Mouse (Mus musculus) urinary bladder, postnatal 36 days (tissue): Measurements from ENCODE around the gene Tbc1d22a.
A peak's percentile ranks its signal among the peaks of the same experiment; 100 is the strongest.
"Not testable (repeated sequence)": the region's sequence is repeated elsewhere in the genome, so short reads cannot be mapped to it uniquely, and the experiment has no call there.

Experiments
- DNase-seq, 2 experiments: peaks; one replicate each; pipeline ENCODE4 v3.0.0; 2022; ENCODE audit warnings: low spot score in 2 of 2, mixed read lengths in 1 of 2

Tbc1d22a gene

DNA sequence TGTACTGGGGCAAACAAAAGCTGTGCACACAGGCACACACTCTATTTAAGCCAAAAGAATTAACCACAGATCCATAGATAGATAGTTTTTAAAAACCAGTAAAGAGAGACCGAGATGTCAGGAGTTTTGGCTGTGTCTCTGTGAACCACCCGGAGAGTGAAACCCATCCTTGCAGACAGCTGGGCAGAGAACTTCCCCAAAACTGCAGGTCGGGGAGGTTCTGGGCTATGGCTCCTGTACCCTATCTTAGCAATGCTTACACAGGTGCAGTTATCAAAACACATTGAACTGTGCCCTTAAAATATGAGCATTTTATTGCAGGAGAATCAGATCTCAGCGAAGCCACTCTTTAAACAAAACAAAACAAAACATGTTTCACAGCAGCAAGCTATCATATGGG lies 33.8 kb upstream of the Tbc1d22a start:
- DNase-seq: no peak

DNA sequence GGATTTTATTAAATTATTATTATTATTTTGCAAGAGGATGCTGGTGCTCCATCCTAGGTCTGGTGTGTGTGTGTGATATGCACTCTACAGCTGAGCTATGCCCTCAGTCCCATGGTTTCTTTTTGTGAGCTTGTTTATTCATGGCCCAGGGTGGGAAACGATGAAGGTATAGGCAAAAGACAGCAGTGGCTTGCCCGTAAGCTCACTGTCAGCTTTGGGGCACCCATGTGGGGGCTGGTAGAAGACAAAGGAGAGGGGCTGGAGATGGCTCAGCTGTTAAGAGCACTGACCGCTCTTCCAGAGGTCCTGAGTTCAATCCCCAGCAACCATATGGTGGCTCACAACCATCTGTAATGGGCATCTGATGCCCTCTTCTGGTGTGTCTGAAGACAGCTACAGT lies 32.9 kb upstream of the Tbc1d22a start:
- DNase-seq: not testable (repeated sequence)

DNA sequence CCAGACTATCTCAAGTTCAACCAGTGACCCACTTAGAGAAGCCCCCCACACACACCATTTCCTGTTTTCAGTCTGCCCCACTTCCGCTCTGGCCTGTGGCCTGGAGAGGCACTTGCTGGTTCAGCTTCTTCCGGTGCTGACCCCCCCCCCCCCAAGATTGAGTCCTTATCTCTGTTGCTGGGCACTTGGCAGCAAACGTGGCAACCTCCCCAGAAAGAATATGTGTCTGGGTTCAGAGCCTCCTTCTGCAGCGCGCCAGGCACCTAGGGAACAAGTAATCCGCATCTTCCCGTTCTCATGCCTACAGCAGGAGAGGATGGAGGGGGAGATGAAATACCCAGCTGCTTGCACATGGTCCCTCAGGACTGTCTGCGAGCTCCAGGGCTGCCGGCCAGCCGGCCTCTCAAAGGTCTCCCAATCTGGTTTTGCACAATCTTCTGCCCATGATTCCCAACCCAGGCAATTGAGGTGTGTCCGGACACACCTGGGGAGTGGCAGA lies 32.3 kb upstream of the Tbc1d22a start:
- DNase-seq: peak in 1 of 2 experiments; percentile 43

DNA sequence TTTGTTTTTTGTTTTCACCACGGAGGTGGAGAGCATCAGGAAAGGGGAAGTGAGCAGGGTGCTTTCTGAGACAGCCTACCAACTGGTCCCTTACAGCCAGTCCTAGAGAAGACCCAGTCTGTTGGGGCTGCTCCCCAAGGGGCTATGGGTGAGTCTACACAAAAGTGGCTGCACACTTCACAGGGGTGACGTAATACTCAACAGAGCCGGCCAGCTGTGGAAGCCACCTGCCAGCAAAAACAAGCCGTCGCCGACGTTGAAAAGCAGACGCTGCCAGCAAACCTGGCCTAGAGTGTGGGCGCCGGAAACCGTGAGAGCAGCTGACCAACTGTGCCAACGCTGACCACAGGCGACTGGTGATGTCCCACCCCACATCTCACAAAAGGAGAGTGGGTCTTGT lies 31.6 kb upstream of the Tbc1d22a start:
- DNase-seq: peak in 1 of 2 experiments; percentile 47

DNA sequence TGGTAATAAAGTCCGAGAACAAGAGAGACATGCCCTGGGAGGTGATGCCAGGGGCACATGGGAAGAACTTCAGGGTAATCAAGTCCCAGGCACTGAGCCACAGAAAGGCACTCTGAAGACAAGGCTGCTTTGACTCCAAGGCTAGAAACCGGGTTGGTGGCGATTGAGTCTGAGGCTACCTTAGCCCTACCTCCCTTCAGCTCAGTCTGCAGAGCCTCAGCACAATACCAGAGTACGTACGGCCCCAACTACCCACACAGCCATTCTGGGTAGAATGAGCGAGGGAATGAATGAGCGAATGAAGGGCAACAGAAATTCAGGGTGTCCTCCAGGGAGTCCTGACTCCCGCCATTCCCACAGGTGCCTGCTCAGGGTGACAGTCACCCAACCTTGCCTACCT lies 30.8 kb upstream of the Tbc1d22a start:
- DNase-seq: no peak

DNA sequence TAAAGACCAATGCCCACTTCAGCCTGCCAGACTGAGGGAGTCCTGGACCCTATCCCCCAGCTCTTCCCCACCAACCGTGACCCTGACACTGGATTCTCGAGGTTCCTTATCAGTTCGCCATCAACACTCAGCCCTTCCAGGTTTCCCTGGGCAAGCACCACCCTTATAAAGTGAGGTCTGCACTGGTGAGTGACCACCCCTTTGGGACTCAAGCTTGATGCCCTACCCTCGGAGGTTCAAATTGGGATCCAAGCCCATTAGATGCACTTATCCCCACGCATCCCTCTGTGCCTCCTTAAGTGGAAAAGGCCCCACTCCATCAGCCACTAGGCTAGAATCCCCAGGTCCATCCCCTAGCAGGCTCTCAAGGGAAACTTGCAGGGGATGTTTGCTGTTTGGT lies 30.2 kb upstream of the Tbc1d22a start:
- DNase-seq: no peak

DNA sequence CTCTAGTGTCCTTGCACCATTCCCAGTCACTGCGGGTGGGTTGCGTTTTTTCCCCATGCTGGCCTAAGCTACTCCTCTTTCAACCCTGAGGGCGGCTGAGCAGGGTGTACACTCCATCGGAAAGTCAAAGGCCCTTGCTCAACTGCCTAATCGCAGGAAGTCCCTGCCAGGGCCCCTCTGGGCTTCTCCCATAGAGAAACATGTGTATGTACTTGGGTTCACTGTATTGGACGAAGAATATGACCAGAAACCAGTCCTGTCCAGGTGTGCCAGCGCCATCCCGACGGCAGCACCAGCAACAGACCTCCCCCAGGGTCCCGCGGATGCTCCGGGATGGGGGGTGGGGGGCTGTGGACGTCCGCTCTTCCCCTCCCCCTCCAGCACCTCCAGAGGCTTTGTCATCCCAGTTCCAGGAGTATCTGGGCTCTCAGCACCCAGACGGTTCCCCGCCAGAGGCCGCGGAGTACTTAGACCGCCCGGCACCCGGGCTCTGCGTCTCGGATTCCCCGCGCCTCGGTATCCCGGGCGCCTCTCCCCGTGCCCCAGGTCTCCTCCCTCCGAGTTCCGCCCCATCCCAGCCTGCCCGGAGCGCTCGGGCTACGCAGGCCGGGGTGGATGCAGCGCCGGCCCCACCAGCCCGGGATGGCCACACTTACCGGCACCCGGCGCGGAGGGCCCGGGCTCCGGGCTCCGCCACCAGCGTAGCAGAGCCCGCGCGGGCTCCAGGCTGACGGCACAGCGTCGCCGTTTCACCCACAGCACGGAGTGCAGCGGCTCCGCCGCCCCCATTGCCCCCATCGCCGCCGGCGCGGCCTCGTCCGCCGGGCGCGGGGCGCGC lies 29.2 kb upstream of the Tbc1d22a start:
- peak in 1 of 2 experiments; percentile 32 for DNase-seq

DNA sequence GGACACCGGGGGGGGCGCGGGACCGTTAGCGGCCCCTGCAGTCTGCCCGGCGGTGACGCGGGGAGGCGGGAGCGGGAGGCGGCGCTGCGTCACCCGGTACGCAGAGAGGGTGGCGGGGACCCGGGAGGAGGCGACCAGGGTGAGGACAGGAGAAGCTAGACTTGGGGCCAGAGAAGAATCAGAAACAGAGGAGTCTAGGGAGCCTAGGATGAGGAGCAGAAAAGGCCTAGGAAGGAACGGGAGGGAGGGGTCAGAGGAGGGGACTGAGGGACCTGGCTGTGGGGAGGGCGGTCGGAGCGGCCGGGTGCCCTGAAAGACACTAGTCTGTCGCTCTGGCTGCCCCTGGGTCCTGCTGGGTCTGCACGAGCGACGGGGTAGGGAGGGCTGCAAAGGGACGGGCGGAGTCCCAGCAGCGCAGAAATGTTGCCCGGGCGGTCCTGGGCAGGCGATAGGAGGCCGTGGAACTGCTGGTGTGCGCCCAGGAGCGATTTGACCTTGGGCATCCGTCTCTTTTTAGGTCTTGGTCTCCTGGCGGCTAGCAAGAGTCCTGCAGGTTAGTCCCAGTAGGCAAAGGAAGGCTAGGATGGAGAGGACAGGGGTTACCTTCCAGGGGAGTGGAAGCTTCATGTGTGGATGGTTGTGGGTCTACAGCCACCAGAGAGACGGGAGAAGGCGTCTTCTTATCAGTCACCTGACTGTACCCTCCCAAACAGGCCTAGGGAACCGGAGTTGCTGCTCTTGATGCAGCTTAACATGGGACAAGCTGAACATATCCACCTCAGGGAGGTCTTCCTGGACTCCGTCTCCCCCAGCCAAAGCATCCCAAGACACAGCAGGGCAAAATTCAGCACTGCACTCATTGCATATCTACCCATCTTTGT lies 28.3 kb upstream of the Tbc1d22a start, which contains the start of gene Cerk:
Cerk (minus strand) TSS at position 453 of the 881 bp plus-strand sequence.
- DNase-seq: peak; percentile 72 to 74

DNA sequence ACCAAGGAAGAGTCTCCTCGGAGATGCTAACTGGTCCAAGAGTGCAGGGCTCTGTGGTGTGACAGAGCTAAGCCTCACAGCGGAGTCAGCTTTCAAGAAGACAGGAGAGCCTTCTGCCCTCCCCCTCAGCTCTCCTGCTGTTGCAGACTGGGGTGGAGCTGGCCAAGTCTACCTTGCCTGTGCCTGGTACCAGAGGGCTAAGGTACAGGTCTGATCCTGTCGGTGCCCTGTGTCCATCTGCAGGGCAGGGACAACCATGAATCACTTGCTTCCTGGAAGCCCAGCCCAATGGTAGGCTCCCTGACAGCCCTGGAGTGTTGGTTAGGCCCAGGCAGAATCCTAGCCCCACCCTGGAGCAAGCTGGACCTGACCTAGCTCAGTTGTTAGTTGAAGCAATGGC lies 27.6 kb upstream of the Tbc1d22a start:
- peak; percentile 63 to 70 for DNase-seq

DNA sequence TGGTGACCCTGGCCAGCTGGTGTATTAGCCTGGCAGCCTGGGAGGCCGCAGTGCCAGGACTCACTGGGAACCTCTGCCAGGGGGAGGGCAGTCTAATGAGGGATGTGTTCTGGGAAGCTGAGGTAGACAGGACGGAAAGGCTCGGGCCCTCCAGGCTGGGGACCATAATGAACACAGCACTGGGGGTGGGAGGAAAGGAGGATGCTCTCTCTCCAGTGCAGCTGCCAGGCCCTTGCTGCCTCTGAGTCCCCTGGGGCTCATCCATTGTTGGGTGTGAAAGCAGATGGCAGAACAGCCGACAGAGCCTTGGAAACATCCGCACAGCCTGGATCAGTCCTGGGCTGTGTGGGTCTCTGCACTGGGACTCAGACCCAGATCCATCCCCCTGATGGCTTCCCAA lies 26.1 kb upstream of the Tbc1d22a start:
- peak in 1 of 2 experiments; percentile 34 for DNase-seq

DNA sequence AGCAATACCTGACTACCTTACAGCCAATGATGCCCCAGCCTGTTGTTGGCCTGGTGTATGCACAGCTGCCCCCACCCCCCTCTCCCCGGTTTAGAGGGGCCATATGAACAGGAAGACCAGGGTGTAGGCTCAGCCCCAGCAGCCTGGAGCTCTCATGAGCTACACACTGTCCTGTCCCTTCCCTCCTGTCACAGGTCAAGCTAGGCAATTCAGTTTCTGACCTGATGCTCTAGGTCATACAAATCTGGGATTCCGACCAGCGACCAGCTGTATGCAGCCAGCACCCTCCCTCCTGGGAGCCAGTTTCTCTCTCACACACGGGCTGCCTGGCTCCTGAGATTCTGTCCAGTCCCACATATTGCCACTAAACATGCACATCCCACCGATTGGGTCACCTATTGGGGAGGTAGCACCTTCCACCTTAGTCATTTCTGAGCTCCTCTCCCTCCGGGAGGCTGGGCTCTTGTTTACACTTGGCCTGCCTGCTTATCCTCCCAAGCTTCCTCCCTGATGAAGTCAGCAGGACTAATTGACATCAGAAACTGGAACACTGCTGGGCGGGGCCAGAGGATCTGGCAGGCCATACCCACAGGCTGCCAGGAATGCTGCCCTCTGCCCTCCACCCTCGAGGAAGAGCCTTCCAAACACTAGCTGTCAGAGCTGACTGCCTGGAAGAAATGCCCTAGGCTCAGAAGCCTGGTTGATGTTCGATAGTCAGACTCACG lies 25.4 kb upstream of the Tbc1d22a start:
- DNase-seq: peak; percentile 76 to 90

DNA sequence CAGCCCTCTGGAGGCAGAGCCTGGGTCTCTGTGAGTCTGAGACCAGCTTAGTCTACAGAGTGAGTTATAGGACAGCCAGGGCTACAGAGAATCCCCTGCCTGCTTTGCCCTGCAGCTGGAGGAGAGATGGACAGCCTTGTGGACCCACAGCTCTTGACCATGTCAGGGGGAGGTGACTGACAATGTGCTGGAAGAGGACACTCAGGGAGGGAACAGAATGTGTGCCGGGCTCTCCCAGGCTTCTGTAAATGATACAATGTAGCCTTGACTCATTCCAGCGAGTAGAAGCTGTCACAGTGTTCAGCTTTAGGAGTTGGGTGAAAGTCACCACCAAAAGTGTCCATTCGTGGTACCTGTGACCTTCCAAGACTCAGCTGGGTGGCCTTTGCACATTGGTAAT lies 23.9 kb upstream of the Tbc1d22a start:
- no peak for DNase-seq

DNA sequence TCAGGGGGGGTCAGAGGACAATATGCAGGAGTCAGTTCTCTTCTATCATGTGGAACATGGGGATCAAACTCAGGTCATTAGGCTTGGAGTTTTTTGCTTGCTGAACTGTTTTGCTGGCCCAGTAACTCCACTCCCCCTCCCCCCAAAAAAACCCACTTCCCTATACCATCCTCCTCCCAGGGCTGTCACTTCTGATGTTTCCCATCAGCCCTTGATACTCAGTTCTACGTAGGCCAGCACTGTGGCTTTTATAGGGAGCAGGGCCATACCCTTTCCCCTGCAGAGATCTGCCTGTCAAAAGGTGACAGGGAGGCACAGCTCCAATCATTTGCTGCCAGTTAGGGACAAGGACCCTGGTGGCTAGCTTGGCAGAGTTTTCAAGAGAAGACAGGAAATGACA lies 22.8 kb upstream of the Tbc1d22a start:
- no peak for DNase-seq

DNA sequence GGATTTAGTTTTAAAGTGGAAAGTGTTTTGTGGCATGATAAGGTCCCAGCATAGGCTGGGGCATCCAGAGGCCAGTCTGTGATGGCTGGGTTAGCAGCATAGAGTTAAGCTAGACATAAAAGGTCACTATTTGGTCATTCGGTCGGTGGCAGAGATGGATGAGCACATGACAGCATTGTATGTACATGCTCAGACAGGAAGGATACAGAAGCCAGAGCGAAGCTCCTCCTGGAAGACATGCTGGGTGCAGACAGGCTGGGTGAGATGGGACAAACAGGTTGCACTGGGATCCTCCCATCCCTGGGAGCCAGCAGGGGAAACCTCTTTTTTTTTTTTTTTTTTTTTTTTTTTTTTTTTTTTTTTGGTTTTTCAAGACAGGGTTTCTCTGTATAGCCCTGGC lies 22.3 kb upstream of the Tbc1d22a start:
- DNase-seq: no peak

DNA sequence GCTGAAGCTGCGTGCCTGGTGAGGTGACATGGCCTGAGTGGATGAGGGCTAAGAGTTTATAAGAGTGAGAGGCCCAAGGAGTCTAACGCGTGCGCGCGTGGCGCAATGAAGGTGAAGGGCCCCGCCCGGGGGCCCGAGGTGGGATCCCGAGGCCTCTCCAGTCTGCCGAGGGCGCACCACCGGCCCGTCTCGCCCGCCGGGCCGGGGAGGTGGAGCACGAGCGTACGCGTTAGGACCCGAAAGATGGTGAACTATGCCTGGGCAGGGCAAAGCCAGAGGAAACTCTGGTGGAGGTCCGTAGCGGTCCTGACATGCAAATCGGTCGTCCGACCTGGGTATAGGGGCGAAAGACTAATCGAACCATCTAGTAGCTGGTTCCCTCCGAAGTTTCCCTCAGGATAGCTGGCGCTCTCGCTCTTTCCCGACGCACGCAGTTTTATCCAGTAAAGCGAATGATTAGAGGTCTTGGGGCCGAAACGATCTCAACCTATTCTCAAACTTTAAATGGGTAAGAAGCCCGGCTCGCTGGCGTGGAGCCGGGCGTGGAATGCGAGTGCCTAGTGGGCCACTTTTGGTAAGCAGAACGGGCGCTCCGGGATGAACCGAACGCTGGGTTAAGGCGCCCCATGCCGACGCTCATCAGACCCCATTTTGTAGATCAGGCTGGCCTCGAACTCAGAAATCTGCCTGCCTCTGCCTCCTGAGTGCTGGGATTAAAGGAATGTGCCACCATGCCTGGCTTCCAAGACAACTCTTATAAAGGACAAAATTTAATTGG lies 19.4 kb upstream of the Tbc1d22a start:
- not testable (repeated sequence) for DNase-seq

DNA sequence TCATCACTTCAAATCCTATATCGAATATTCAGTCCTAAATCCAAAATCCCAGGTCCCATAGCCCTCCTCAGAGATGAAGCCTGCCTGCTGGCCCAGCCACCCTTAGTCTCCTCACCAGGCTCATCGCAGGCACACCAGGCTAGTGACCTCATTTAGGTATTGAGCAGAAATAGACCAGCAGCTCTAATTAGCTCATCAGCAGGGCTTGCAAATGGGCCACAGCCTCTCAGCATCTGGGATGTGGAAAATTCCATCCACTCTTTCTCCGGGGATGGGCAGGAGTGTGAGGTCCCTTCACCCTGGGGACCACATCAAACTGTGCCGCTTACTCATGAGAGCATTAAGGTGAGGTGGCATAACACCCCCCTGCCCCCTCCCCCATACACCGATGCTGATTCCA lies 15.2 kb upstream of the Tbc1d22a start:
- DNase-seq: no peak

DNA sequence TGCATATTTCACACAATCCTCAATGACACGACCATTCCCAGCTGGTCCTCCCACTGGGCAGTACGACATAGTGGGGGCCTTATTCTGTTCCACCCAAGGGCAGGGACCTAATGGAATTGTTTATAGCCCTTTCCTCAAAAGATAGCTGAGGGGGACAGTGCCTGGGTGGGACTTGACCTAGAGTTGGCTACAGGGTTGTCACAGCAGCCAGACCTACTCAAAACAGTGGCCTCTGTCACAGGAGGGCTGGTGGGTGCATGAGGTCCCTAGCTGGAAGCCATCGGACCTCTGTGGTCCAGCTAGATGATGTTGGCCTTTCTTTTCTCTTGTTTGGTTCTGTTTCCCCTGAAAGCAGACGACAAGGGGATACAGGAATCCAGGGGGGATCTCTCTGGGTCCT lies 14.8 kb upstream of the Tbc1d22a start:
- DNase-seq: no peak

DNA sequence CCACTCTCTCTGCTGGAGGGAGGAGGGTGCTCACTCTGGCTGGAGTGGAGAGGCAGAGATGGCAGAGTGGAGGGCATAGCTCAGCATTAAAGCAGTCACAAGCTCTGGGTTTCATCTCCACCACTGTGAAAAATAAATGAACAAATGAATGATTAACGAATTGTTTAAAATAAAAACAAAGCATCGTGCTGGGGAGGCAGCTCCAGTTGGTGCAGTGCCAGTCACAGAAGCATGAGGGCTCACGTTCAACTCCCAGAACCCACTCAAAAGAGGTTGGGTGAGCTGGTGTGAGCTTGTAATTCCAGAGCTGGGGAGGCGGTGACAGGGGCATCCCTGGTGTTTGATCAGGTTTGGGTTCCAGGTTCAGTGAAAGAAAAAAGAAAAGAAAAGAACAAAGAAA lies 14.1 kb upstream of the Tbc1d22a start:
- no peak for DNase-seq

DNA sequence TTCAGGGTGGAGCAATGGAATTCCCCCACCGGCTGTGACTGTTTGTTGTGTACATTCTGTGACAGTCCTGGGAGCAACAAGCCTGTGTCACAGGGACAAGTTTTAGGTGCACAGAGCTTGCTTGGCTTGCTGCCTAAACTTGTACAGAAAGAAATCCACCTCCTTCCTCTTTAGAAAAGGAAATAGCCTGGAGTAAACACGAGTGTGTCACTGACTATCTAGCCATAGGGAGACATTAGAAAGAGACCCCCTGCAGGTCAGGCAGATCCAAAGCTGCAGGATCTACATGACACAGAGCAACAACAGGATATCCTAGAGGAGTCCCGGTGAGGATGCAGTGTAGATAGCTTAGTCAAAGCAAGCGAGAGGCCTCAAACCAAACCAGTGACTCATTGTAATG lies 13.2 kb upstream of the Tbc1d22a start:
- DNase-seq: no peak

DNA sequence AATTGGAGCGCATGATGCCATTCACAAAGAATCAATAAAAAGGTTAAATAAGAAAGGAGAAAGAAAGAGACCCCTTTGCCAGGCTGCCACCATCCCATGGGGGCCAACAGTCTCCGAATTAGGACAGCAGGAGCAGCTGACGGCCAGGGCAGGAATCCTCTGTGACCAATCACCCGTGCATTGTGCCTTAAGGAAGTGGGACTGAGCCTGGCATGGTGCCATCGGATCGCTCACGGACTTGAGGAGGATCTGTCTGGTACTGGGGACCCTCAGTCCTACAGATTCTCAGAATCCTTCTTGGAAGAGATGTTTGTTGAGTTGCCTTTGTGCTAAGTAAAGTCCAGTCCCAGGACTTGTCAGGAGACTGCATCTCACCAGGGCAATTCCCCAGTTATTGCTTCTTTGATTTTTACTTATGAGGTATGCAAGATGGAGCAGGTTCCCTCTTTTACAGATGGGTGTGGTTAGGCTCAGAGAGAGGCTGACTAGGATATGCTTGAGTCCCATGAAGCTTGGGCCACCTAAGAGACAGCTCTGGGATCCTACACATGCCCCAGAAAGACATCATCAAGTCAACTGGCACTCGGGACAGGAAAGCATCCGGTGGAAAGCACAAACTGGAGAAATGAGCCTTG lies 12.4 kb upstream of the Tbc1d22a start:
- no peak for DNase-seq

DNA sequence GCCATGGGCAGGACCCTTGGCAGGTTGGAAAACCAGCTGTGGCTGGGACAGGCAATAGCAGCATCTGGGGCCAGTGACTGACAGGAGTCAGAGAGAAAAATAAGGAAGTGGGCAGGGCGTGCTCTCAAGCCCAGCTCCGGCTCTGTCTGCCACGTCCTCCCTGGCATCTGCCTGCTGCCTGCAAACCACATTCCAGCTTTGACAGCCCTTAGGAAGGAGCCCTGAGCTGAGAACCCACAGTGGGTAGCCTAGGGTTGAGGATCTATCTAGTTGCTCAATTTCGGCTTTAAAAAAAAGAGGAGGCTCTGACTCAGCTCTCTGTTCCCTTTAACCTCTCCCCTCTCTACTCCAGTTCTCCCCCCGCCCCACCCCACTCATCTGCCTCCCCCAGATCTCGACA lies 11.6 kb upstream of the Tbc1d22a start:
- peak in 1 of 2 experiments; percentile 30 for DNase-seq
